Mouse (Mus musculus) midbrain, embryonic 14.5 days (tissue): ENCODE results near the gene Tbx19. TPM values are rescaled to one million over a fixed set of nuclear protein-coding genes. Genes with fewer than 3 reads are reported as not detected.

Source experiments
- ATAC-seq: fragments of 200-750 bp; cut with Nextera tagmentation; 2 replicates; pipeline ENCODE4 v1.8.0; 2017; ENCODE audit warnings: moderate number of reproducible peaks, moderate library complexity; ENCODE audit not compliant: low FRiP score, low TSS enrichment
- DNase-seq: peaks from one replicate; pipeline ENCODE4 v3.0.0-alpha.2; 2015
- H3K27ac ChIP-seq: fragments of 300-500 bp; sonication (generic); replicated peaks from 2 replicates; pipeline ENCODE4 v1.5.1; 2014; ENCODE audit warnings: mild to moderate bottlenecking, low read depth, low read length, moderate library complexity
- H3K27me3 ChIP-seq: fragments of 300-500 bp; sonication (generic); 2 replicates; pipeline ENCODE4 v1.6.1; 2014; ENCODE audit warnings: low read length, control low read depth, mixed read lengths; ENCODE audit not compliant: control insufficient read depth, insufficient read depth
- H3K36me3 ChIP-seq: fragments of 300-500 bp; sonication (generic); 2 replicates; pipeline ENCODE4 v1.6.1; 2014; ENCODE audit warnings: low read length, control low read depth; ENCODE audit not compliant: control insufficient read depth, insufficient read depth
- H3K4me1 ChIP-seq: fragments of 300-500 bp; sonication (generic); 2 replicates; pipeline ENCODE4 v1.6.1; 2014; ENCODE audit warnings: mild to moderate bottlenecking, antibody characterized with exemption, low read length, control low read depth; ENCODE audit not compliant: control insufficient read depth, insufficient read depth
- H3K4me2 ChIP-seq: fragments of 300-500 bp; sonication (generic); 2 replicates; pipeline ENCODE4 v1.6.1; 2014; ENCODE audit warnings: mild to moderate bottlenecking, low read length, moderate library complexity
- H3K4me3 ChIP-seq: fragments of 300-500 bp; sonication (generic); replicated peaks from 2 replicates; pipeline ENCODE4 v1.5.1; 2014; ENCODE audit warnings: low read depth, low read length
- H3K9ac ChIP-seq: fragments of 300-500 bp; sonication (generic); replicated peaks from 2 replicates; pipeline ENCODE4 v1.6.1; 2014; ENCODE audit warnings: mild to moderate bottlenecking, low read length, moderate library complexity
- H3K9me3 ChIP-seq: fragments of 300-500 bp; sonication (generic); 2 replicates; pipeline ENCODE4 v1.6.1; 2016; ENCODE audit warnings: low read length, control low read depth, mixed read lengths; ENCODE audit not compliant: control insufficient read depth
- WGBS: fragments of 180-500 bp; shearing (Covaris S2); extraction: QIAGEN DNeasy Blood & Tissue Kit; methylation state at CpG from one replicate; pipeline ENCODE4 v1.1.7; 2014; 5-methylcytosine and 5-hydroxymethylcytosine counted together
- polyA plus RNA-seq: library from polyadenylated mRNA; unstranded; fragments of >200 nt; fragmentation: Nextera tagmentation; extraction: Ambion mirVana; gene quantifications from 2 replicates; pipeline ENCODE4 v1.2.1, GENCODE M21; 2014

Tbx19 gene
- polyA plus RNA-seq, 1 experiment from 2014 or later, result not detected

GRCm38 (mm10) chr1:165195396-165195960, 34.9 kb upstream of the Tbx19 start:
- Histone ChIP-seq H3K27me3 (peaks cover 17% of the 10 kb centered on the region), H3K9ac (no peak overlapping the region), H3K36me3 (no peaks in the 10 kb centered on the region), H3K9me3 (no peaks in the 10 kb centered on the region), H3K4me2 (no peak overlapping the region), H3K27ac (no peak overlapping the region), H3K4me3 (no peak overlapping the region), H3K4me1 (peaks cover 7% of the 10 kb centered on the region; the same call in 1 of the 2 replicates)
- WGBS, result 68% methylated on average over 3 of the region's 3 CpGs
- DNase-seq (no peak), ATAC-seq (no peak)

- Histone ChIP-seq H3K27ac (no peak overlapping the region), H3K27me3 (peaks cover 17% of the 10 kb centered on the region), H3K4me1 (peaks cover 7% of the 10 kb centered on the region; the same call in 1 of the 2 replicates), H3K4me3 (peak overlapping the region; percentile 71), H3K4me2 (peak overlapping the region; percentile 97), H3K9ac (peak overlapping the region; percentile 62), H3K36me3 (no peaks in the 10 kb centered on the region), H3K9me3 (no peaks in the 10 kb centered on the region)
- no peak for DNase-seq
- WGBS, result 15% methylated on average over 5 of the region's 5 CpGs
- ATAC-seq, result no peak; the same call in 1 of the 2 replicates
Measured at GRCm38 (mm10) chr1:165194662-165195013, 34.1 kb upstream of the Tbx19 start.

- peak; percentile 83 for ATAC-seq
- no peaks in the 10 kb centered on the region for H3K36me3 ChIP-seq
Measured at GRCm38 (mm10) chr1:165193880-165194661, 33.5 kb upstream of the Tbx19 start, which contains the start of gene Sft2d2. TSS of gene Sft2d2 (minus strand) at chr1:165194438.

GRCm38 (mm10) chr1:165193426-165193825, 32.9 kb upstream of the Tbx19 start:
- H3K4me1 ChIP-seq, result peaks cover 7% of the 10 kb centered on the region; the same call in 1 of the 2 replicates
- DNase-seq (no peak), ATAC-seq (no peak)
- H3K4me3 ChIP-seq, result peak overlapping the region; percentile 71
- H3K27ac ChIP-seq, result no peak overlapping the region
- H3K27me3 ChIP-seq, result peaks cover 17% of the 10 kb centered on the region
- peak overlapping the region; percentile 62 for H3K9ac ChIP-seq
- WGBS, result 21% methylated on average over 7 of the region's 7 CpGs
- peak overlapping the region; percentile 97 for H3K4me2 ChIP-seq
- H3K36me3 ChIP-seq, result no peaks in the 10 kb centered on the region
- no peaks in the 10 kb centered on the region for H3K9me3 ChIP-seq

More at GRCm38 (mm10) chr1:165193880-165194661, 33.5 kb upstream of the Tbx19 start, which contains the start of gene Sft2d2:
- peak within 1 kb of the TSS; percentile 97 for H3K4me2 ChIP-seq
- no peaks in the 10 kb centered on the region for H3K9me3 ChIP-seq
- H3K4me3 ChIP-seq, result peak within 1 kb of the TSS; percentile 71
- DNase-seq, result peak; percentile 86
- no peak within 1 kb of the TSS for H3K27ac ChIP-seq
- H3K9ac ChIP-seq, result peak within 1 kb of the TSS; percentile 62
- WGBS, result under 1% methylated on average over 68 of the region's 69 CpGs
- H3K4me1 ChIP-seq, result peaks cover 7% of the 10 kb centered on the region; the same call in 1 of the 2 replicates
- H3K27me3 ChIP-seq, result peaks cover 17% of the 10 kb centered on the region

- ATAC-seq, result no peak
- 89% methylated on average over 10 of the region's 10 CpGs for WGBS
- H3K4me2 ChIP-seq, result no peak overlapping the region; the same call in 1 of the 2 replicates
Measured at GRCm38 (mm10) chr1:165192714-165193264, 32.2 kb upstream of the Tbx19 start.

GRCm38 (mm10) chr1:165192102-165192501, 31.5 kb upstream of the Tbx19 start:
- Histone ChIP-seq H3K9ac (no peak overlapping the region), H3K27me3 (peaks cover 17% of the 10 kb centered on the region), H3K9me3 (no peaks in the 10 kb centered on the region), H3K36me3 (no peaks in the 10 kb centered on the region), H3K27ac (no peak overlapping the region), H3K4me2 (no peak overlapping the region), H3K4me3 (no peak overlapping the region), H3K4me1 (peaks cover 11% of the 10 kb centered on the region)
- WGBS, result 92% methylated on average over 4 of the region's 4 CpGs
- ATAC-seq (no peak), DNase-seq (no peak)

More at GRCm38 (mm10) chr1:165192714-165193264, 32.2 kb upstream of the Tbx19 start:
- no peak for DNase-seq
- Histone ChIP-seq H3K9me3 (no peaks in the 10 kb centered on the region), H3K4me3 (no peak overlapping the region), H3K27me3 (peaks cover 17% of the 10 kb centered on the region), H3K27ac (no peak overlapping the region), H3K36me3 (no peaks in the 10 kb centered on the region), H3K4me1 (peaks cover 7% of the 10 kb centered on the region; the same call in 1 of the 2 replicates), H3K9ac (no peak overlapping the region)

- Histone ChIP-seq H3K9ac (no peak overlapping the region), H3K27me3 (peaks cover 17% of the 10 kb centered on the region), H3K4me1 (peaks cover 12% of the 10 kb centered on the region), H3K36me3 (no peaks in the 10 kb centered on the region), H3K4me3 (no peak overlapping the region), H3K27ac (no peak overlapping the region), H3K9me3 (no peaks in the 10 kb centered on the region), H3K4me2 (no peak overlapping the region)
- DNase-seq, result no peak
- no peak for ATAC-seq
- 63% methylated on average over 13 of the region's 13 CpGs for WGBS
Measured at GRCm38 (mm10) chr1:165191611-165192010, 31.0 kb upstream of the Tbx19 start.

GRCm38 (mm10) chr1:165190571-165191273, 30.1 kb upstream of the Tbx19 start:
- DNase-seq (no peak), ATAC-seq (no peak)
- Histone ChIP-seq H3K9ac (no peak overlapping the region), H3K4me2 (no peak overlapping the region), H3K4me3 (no peak overlapping the region), H3K36me3 (no peaks in the 10 kb centered on the region), H3K4me1 (peaks cover 12% of the 10 kb centered on the region), H3K27ac (no peak overlapping the region), H3K27me3 (peaks cover 17% of the 10 kb centered on the region), H3K9me3 (no peaks in the 10 kb centered on the region)
- WGBS, result 92% methylated on average over 10 of the region's 10 CpGs
